Mouse (Mus musculus) megakaryocyte, adult 5-6 weeks (primary cell): ENCODE results near the gene Armh3. TPM values are rescaled to one million over a fixed set of nuclear protein-coding genes. Genes with fewer than 3 reads are reported as not detected.

Experiments used
- ATAC-seq: 2 replicates; pipeline ENCODE4 v1.8.0; 2016; ENCODE audit warnings: mild to moderate bottlenecking, inconsistent platforms; ENCODE audit not compliant: poor library complexity, severe bottlenecking
- total RNA-seq, 2 experiments: library from RNA; stranded (forward) in 1 of 2; stranded (reverse) in 1 of 2; fragments of 153-499, 151-499 nt in 1 of 2; fragments of 221-1000, 200-1000 nt in 1 of 2; gene quantifications; 2 replicates each; pipeline versions ENCODE4 v1.2.3 to v1.2.4; 2015 to 2017

Armh3 gene
- total RNA-seq, 2 experiments from 2014 or later, result 6.6 to 12.8 TPM

GRCm38 (mm10) chr19:45912376-45912775, 85.9 kb downstream of the Armh3 start:
- ATAC-seq, result no peak

DNA sequence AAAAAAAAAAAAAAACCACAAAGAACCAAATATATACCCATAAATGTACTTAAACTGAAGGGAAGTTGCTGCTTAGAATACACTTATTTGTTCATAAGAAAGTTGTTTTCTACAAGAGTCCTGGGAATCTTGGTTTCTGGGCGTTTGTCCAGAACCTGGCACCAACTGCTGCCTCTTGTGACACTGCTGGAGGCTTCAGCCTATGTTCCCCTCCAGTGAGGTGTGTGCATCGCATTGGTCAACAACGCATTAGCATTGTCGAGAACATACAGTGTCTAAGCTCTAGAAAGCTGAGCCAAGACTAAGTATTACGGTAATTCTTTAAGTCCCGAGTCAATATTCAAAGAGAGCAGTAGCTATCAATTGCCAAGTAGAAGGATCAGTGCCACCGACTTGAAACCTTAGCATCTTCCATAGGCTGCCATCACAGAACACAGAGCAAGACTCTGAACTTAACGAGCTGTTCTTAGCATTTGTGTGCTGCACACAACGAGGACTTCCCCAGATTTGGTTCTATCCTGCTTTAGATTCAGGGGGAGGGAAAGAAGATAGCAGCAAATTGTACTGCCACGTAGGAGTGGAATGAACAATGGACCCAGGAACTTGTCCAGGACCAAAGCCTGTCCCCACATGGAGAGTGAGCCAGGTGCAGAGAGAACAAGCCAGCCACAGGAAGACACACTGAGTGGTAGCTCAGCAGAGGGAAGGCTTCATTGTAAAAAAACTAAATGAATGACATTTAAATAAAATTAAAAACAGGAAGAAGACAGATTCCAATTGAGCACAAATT, 86.9 kb downstream of the Armh3 start:
- ATAC-seq, result no peak

DNA sequence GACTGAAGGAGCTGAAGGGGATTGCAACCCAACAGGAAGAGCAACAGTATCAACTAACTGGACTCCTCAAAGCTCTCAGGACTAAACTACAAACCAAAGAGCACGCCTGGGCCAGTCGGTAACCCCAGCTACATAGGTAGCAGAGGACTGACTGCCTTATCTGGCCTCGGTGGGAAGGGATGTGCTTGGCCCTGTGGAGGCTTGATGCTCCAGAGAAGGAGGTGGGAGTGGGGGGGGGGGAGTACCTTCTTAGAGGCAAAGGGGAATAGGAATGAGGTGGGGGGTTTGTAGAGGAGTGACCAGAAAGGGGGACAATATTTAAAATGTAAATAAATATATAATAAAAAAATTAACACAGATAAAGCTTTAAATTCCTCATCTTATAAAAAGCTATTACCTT, 90.0 kb downstream of the Armh3 start:
- no peak for ATAC-seq

- no peak for ATAC-seq
Observed at GRCm38 (mm10) chr19:45907416-45907815, 90.9 kb downstream of the Armh3 start.

DNA sequence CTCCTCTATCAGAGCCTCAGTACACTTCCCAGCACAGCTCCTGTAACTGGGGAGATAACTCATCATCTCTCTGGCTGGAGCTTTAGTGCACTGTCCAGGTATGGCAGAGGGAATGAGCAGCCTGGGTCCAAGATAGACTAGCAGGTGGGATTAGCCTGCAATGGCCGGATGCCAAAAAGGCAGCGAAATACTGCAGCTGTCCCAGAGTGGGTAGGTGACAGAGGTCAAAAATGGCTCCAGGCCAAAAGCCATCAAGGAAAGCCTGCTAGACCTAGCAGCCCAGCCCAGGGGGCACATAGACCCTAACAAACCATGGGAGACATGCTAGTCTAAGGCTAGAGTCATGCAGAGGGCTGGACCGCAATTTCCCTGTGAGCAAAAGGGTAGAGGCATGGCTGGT, 94.4 kb downstream of the Armh3 start:
- no peak for ATAC-seq

DNA sequence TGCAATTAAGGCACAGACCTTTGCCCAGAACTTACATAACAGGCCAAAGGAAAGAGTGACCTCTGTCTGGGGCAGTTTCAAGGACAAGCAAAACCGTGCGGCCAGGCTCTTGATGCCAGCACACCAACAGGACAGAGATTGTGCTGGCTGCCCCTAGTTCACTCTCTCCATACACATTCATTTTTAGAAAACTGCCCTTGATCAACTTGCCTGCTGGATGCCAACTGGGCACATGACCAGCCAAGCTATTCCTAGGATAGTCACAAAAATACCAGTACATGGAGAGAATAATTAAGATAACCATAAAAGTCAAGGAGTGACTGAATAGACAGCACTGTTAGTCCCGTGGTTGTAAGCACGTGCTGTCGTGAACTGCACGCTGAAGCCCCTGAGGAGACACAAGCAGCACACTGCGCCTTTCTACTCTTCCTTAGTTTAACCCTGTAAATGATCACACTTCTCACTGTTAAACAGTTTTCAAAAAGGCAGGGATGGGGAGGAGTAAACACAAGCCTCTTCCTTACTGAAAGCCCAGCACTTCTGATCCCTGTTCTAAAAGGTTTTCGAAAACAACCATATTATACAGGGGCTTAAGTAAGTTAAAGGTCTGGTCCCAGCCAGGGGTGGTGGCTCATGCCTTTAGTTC, 95.8 kb downstream of the Armh3 start:
- ATAC-seq, result no peak

- ATAC-seq, result no peak
Observed at GRCm38 (mm10) chr19:45900836-45901235, 97.5 kb downstream of the Armh3 start.

GRCm38 (mm10) chr19:45895726-45896125, 102.6 kb downstream of the Armh3 start:
- ATAC-seq, result no peak

- ATAC-seq, result no peak
Observed at GRCm38 (mm10) chr19:45882056-45882455, 116.2 kb downstream of the Armh3 start.

DNA sequence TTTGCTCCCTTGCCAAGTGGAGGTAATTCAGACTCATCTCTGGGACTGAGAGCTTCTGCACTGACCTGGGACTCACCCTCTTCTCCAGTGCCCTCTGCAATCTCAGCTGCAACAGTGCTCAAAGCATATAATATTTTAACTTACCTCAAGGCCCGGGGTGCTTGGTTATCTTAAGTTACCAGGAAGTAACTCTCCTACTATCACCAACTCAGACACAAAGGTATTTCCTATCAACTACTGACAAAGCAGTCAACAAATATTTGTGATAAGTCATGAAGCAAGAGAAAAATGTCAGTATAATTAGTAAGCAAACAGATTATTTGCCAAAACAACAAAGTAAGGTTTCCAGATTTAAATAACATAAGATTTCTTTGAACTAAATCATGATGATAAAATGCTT, 125.0 kb downstream of the Armh3 start:
- no peak for ATAC-seq

- ATAC-seq, result no peak
Observed at GRCm38 (mm10) chr19:45855284-45855920, 142.9 kb downstream of the Armh3 start.

- ATAC-seq, result no peak
Observed at GRCm38 (mm10) chr19:45854521-45854920, 143.8 kb downstream of the Armh3 start.

DNA sequence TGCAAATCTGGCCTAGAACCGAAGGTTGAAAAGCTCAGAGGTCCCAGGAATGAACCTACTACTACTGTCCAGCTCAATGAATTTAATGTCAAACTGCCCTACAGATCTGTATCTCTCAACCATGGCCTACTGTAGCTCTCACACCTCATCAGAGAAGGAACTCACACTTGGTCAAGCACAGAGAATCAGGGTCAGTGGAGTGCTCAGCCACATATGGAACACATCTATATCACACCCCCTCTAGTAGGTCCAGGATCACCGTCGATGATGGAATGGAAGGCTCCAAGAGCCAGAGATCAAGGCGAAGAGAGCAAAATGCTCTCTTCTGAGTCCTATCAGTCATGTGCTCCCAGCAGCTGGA, 150.6 kb downstream of the Armh3 start:
- no peak for ATAC-seq

GRCm38 (mm10) chr19:45847016-45847732, 151.1 kb downstream of the Armh3 start:
- ATAC-seq, result no peak

DNA sequence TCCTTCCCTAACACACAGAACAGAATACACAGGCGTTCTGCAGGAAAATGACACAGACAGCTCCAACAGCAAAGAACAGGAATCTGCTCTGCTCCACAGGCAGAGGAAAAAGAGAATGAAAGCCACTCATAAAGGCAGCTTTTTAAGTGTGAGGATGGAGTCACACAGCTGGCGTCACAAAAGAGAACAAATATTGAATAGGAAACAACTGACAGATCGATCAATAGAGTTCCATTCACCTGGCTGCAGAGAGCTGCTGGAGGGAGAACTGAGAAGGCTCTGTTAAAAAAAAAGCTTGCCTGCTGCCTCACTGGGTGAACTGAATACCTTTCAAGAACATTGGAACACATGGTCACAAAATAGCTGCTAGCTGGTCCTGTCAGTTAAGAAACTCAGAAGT, 154.1 kb downstream of the Armh3 start:
- no peak for ATAC-seq

DNA sequence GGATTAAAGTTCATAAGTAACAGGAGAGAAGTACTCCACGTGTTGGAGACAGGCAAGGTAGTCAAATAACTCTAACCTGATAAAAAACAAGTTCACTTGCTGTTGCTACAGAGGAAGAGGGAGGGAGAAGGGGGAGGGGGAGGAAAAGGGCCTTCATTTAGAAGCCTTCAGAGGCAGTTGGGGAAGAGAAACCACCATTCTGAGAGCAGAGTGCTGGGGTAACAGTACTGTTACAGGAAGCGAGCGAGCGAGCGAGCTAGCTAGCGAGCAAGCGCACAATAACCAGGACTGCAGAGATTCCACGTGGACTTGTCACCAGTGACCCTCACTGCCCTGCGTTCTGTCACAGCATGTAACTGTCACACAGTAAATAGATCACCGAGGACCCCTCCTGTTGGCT, 154.9 kb downstream of the Armh3 start:
- ATAC-seq, result peak; percentile 96

- no peak for ATAC-seq
Observed at GRCm38 (mm10) chr19:45837050-45837994, 161.0 kb downstream of the Armh3 start.

DNA sequence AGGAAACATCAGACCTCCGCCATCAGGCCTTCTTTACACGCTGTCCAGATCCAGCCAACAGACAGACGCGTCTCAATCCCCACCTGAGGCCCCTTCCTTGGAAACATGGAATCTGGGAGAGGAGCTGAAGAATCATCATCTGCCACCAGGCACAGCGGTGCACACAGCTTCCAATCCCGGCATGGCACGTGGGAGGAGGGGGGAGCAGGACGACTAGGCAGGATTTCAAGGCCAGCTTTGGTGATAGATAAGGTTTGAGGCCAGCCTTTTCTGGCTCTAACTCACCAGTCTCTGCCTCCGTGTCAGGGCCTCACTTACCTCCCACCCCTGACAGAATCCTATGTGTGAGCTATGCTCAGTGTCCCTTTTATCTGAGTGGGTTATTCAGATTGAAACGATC, 162.8 kb downstream of the Armh3 start:
- no peak for ATAC-seq

DNA sequence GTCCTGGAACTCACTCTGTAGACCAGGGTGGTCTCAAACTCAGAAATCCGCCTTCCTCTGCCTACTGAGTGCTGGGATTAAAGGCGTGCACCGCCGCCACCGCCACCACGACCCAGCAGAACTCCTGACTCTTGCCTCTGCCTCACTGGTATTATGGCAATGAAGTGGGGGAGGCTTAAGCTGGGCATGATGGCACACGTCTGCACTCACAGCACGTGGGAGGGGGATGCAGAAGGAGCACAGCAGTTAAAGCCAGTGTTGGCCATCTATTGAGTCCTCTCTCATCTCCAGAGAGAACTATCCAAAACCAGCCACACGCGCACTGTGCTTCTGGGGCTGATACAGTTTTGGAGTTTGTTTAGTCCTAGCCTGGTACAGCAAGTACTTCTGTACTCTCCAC, 164.6 kb downstream of the Armh3 start:
- no peak for ATAC-seq

DNA sequence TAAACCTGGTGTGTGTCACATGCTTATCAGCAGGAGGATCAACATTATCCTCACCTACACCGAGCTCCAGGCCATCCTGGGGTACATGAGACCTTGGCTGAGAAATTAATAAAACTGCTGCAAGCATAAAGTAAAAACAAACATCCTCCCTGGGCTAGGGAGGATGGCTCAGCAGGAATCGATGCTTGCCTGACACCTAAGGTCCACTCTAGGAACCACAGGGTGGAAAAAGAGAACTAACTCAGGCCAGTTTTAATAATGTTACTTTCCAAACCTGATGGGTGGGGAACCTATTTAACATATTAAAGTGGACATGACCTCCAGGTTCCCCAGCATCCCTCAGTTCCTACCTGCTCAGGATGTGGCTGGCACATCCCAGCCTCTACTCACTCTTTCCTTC, 167.6 kb downstream of the Armh3 start:
- no peak for ATAC-seq
